Mouse (Mus musculus): ENCODE results near the gene Moxd2. TPM values are rescaled to one million over a fixed set of nuclear protein-coding genes. Genes with fewer than 3 reads are reported as not detected.

The Moxd2 gene
- not detected for polyA plus RNA-seq (2014; fragmentation: Illumina TruSeq; extraction: RNeasy Lipid Tissue Mini Kit (QIAGEN cat#74804); ENCODE audit: low read depth, low replicate concordance)

GRCm38 (mm10) chr6:40887394-40887793 lies at the start of gene Moxd2:
TSS of gene Moxd2 (minus strand) at chr6:40887494.

GRCm38 (mm10) chr6:40900287-40900686 lies 13.0 kb upstream of the Moxd2 start, which contains the start of gene Prss58:
TSS of gene Prss58 (minus strand) at chr6:40900387.

Other genes with a start within 250 kb of the Moxd2 start
- gene Prss58, start 12.9 kb upstream of the Moxd2 start, polyA plus RNA-seq (2014; fragmentation: Illumina TruSeq; extraction: RNeasy Lipid Tissue Mini Kit (QIAGEN cat#74804); ENCODE audit: low read depth, low replicate concordance), result not detected
- gene 1700074P13Rik, start 53.1 kb upstream of the Moxd2 start, polyA plus RNA-seq (2014; fragmentation: Illumina TruSeq; extraction: RNeasy Lipid Tissue Mini Kit (QIAGEN cat#74804); ENCODE audit: low read depth, low replicate concordance), result not detected
- not detected for gene Gm4744, start 64.4 kb upstream of the Moxd2 start, polyA plus RNA-seq (2014; fragmentation: Illumina TruSeq; extraction: RNeasy Lipid Tissue Mini Kit (QIAGEN cat#74804); ENCODE audit: low read depth, low replicate concordance)
- not detected for gene 1810009J06Rik, start 77.3 kb upstream of the Moxd2 start, polyA plus RNA-seq (2014; fragmentation: Illumina TruSeq; extraction: RNeasy Lipid Tissue Mini Kit (QIAGEN cat#74804); ENCODE audit: low read depth, low replicate concordance)
- not detected for gene Gm2663, start 112.0 kb upstream of the Moxd2 start, polyA plus RNA-seq (2014; fragmentation: Illumina TruSeq; extraction: RNeasy Lipid Tissue Mini Kit (QIAGEN cat#74804); ENCODE audit: low read depth, low replicate concordance)
- gene 2210010C04Rik, start 148.0 kb upstream of the Moxd2 start, polyA plus RNA-seq (2014; fragmentation: Illumina TruSeq; extraction: RNeasy Lipid Tissue Mini Kit (QIAGEN cat#74804); ENCODE audit: low read depth, low replicate concordance), result 6.6 TPM

All from sigmoid colon, adult 10 weeks (tissue).